Mouse (Mus musculus) small intestine, adult 2 months (tissue): ENCODE results near the gene Bcas2.

Source experiments
- CTCF ChIP-seq: fragments of 200-500 bp; IDR thresholded peaks from 2 replicates; pipeline ENCODE4 v1.5.1; 2012; ENCODE audit warnings: low read depth, mild to moderate bottlenecking, control low read depth, inconsistent platforms, low read length, moderate library complexity, mixed read lengths; ENCODE audit not compliant: insufficient replicate concordance, insufficient read length; ENCODE audit errors: extremely low read depth
- POLR2A ChIP-seq: fragments of 200-500 bp; IDR thresholded peaks from 2 replicates; pipeline ENCODE4 v1.6.1; 2012; ENCODE audit warnings: low read depth, mild to moderate bottlenecking, control low read depth, inconsistent platforms, low read length, moderate library complexity

GRCm38 (mm10) chr3:103133098-103133497 lies 38.4 kb upstream of the Bcas2 start:
- TF ChIP-seq CTCF = no peak
- no peak for TF ChIP-seq POLR2A
